Mouse (Mus musculus) fibroblast of lung, adult 2 months (primary cell): Measurements from ENCODE around the gene Camkmt.

Experiments
- DNase-seq: peaks from one replicate; pipeline ENCODE4 v3.0.0-alpha.2; 2011; ENCODE audit warnings: low read depth

Camkmt gene

GRCm38 (mm10) chr17:85090120-85091099 lies at the start of gene Camkmt, which contains the start of gene Prepl:
TSS of gene Camkmt (plus strand) at chr17:85090552.
TSS of gene Prepl (minus strand) at chr17:85090241.
- peak; percentile 94 for DNase-seq

GRCm38 (mm10) chr17:85040913-85041312 lies 49.4 kb upstream of the Camkmt start:
- DNase-seq: no peak

DNA sequence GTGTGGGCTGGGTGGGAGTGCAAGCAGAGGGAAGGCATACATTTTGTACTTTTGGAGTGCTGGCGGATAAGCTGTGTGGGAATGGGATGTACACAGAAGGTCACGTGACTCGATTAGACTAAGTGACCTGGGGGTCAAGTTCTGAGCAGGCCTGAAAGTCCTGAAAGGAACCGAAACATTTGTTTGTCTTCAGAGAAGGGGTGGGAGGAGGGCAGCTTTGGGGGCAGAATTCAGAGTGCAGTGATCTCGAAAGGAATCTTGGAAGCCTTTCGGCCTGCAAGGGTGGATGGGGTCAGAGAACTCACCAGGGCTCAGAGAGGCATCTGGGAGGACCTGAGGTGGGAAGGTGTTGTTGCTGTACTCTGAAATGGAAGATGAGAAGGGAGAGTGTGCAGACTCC lies 47.9 kb upstream of the Camkmt start:
- DNase-seq: no peak

GRCm38 (mm10) chr17:85043404-85043816 lies 46.9 kb upstream of the Camkmt start:
- no peak for DNase-seq

DNA sequence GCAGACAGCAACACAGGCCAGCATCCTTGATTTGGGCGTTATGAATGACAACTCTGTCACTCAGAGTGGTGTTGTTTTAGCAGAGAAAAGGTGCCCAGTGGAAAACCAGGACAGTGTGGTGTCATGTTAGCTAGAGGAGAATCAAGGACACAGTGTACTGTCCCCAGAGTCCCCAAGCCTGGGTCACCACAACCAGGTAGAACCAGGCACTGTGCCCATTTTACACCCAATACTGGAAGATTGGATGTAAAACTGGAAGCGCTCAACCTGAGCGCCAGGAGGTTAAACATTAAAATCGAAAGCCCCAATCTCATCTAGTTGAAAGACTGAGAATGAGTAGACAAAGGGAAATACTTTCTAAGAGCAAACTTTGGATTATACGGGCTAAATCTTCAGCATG lies 45.9 kb upstream of the Camkmt start:
- no peak for DNase-seq

DNA sequence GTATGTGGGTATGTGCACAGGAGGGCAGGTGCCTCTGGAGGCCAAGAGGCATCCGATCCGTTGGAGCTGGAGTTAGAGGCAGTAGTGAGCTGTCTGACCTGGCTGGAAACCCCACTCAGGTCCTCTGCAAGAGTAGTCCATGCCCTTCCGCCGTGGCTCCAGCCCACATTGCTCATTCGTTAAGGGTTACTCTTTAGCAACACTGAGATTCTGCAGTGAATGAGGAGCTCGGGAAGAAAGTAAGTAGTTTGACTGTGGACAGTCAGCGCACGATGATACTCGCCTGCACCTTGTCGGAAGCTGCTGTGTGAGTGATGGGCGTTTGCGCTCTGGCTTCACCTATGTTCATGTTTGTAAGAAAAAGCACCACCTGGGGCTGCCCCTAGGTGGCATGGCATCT lies 45.2 kb upstream of the Camkmt start:
- DNase-seq: no peak

DNA sequence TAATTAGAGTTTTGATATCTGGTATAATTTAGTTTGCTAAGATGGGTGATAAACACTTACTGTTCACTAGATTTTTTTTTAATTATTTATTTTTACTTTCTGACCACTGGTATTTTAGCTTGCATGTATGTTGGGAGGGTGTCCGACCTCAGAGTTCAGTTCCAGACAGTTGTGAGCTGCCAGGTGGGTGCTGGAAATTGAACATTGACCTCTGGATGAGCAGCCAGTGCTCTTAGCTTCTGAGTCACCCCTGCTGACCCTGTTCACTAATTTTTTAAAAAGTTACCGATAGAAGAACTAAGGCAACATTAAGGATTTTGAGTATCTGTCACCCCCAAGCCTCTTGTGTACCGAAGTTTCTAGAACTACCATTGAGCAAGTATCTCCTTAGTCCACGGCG lies 42.0 kb upstream of the Camkmt start:
- no peak for DNase-seq

DNA sequence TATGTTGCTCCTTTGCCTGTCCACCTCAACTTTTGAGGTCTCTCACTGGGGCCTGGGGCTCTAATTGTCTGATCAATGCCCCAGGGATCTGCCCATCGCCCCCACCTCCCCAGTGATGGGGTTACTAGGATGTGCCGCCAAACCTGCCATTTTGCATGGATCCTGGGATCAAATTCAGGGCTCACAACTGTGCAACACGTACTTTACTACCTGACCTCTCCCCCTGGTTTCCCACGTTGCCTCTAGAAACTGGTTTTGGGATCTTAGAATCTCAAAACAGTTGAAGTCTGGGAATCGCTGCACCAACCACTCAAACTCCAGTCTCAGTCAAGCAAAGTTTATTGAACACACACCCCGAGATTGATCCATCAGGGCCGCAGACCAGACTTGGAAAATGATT lies 32.1 kb upstream of the Camkmt start:
- no peak for DNase-seq

- no peak for DNase-seq
These were observed 31.2 kb upstream of the Camkmt start for GRCm38 (mm10) chr17:85059136-85059535.

DNA sequence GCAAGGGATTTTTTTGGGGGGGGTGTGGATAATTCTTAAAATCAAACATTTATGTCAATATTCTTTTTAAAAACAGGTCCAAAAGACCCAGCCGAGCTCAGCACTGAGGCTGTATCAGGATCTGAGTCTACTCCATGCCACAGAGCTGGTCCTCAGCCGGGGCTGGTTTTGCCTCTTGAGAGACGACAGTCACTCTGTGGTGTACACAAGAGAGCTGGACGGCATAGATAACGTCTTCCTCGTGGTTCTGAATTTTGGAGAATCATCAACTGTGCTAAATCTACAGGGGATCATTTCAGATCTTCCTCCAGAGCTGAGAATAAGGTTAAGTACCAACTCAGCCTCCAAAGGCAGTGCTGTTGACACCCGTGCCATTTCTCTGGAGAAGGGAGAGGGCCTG lies 26.8 kb upstream of the Camkmt start:
- no peak for DNase-seq

GRCm38 (mm10) chr17:85067331-85067730 lies 23.0 kb upstream of the Camkmt start:
- no peak for DNase-seq

DNA sequence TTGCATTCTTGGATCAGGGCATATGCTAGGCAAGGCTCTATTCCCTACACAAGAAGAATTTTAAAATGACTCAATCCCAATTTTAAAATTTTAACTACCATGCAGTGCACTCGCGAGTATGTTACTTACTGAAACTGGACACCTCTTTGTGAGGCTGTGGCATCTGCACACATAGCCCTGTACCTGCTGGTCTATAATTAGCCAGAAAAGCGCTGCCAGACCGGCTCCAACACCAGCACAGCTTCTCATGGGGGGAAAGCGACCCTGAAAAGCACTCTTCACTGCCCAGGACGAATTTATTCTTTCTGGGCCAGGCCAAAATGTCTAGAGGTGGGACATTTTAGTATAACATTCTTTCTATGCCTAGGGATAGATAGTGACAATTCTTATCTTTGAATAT lies 19.7 kb upstream of the Camkmt start:
- DNase-seq: no peak

GRCm38 (mm10) chr17:85071088-85071775 lies 19.1 kb upstream of the Camkmt start:
- no peak for DNase-seq

- no peak for DNase-seq
These were observed 18.0 kb upstream of the Camkmt start for GRCm38 (mm10) chr17:85072383-85072782.

GRCm38 (mm10) chr17:85073214-85073613 lies 17.1 kb upstream of the Camkmt start:
- DNase-seq: no peak

DNA sequence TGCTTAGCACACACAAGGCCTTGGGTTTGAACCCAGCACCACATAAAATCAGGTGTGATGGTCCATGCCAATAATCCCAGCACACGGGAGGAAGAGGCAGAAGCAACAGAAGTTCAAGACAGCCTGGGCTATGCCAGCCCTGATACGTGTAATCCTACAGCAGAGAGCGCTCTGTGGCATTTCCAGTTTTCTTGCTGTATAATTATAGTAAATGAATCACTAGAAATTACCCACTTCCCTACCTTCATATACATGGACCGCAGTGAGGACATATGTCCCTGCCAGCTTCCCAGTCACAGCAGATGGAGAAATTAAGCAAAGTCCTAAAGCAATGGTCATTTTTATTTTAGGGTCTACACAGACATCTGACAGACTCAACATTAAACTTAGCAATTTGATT lies 16.3 kb upstream of the Camkmt start:
- no peak for DNase-seq

- no peak for DNase-seq
These were observed 11.1 kb upstream of the Camkmt start for GRCm38 (mm10) chr17:85079276-85079675.

GRCm38 (mm10) chr17:85080781-85081180 lies 9.6 kb upstream of the Camkmt start:
- DNase-seq: no peak

- DNase-seq: no peak
These were observed 5.0 kb upstream of the Camkmt start for GRCm38 (mm10) chr17:85085335-85085734.

DNA sequence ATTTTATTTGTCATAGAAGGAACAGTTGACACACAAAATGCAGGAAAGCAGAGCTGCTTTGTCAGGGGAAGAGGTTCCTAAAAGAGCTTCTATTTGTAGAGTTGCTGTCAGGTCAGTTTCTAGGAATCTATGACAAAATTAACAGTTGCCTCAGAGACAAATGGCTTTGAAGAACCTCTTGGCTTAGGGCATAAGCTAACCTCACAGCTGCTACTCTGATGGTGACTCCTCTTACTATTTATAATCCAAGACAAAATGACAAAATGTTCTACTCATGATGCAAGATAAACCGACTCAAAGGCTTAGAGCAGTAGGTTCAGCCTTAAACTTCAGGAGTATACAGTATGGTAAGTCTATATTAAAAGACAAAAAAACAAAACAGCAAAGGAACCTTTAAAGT lies 3.9 kb upstream of the Camkmt start:
- no peak for DNase-seq

DNA sequence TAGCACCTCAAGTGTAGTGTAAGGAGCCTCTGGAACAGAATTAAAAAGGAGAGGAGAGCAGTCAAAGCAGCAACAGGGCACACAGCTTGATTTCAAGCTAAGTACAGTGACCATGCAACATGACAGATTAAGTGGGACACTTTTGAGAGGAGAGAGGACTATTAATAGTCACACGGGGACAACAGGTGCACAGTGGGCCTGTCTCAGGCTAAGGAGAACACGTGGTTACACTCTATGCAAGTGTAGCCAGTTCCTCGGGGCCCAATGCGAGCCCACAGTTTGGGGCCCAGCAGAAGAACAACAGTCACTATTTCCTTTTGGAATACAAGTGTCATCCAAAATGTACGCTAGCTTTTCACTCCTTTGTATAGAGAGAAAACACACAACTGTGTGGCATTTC lies 2.8 kb upstream of the Camkmt start:
- no peak for DNase-seq

DNA sequence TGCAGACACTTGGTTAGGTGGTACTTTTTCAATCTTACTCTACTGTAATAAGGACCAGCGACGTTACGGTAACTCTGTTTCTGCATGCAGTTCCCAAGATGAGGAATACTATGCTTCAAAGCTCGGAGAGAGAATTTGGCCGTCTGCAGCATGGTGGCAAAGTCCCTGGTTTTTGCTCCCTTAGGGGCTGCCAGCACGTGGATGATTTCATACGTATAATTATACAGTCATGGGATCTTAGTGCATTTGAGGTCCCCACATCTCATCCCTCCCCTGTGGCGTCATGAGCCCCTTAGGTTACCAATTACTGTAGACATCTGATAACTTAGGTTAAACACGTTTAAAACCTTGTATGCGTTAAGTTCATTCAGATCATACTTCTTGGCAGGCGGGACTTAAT lies 2.0 kb upstream of the Camkmt start:
- DNase-seq: no peak

GRCm38 (mm10) chr17:85089011-85089410 lies 1.3 kb upstream of the Camkmt start:
- no peak for DNase-seq
